Mouse (Mus musculus) brain, embryonic 18.5 days (tissue): Measurements from ENCODE around the gene Efemp2.
"Not testable (repeated sequence)": the region's sequence is repeated elsewhere in the genome, so short reads cannot be mapped to it uniquely, and the experiment has no call there.

Experiments used
- DNase-seq: peaks from one replicate; pipeline ENCODE4 v3.0.0-alpha.2; 2012; ENCODE audit warnings: low read depth, low spot score

The Efemp2 gene

GRCm38 (mm10) chr19:5477004-5477667, 3.4 kb downstream of the Efemp2 start:
- no peak for DNase-seq

- no peak for DNase-seq
Observed at GRCm38 (mm10) chr19:5477668-5478300, 4.0 kb downstream of the Efemp2 start.

- no peak for DNase-seq
Observed at GRCm38 (mm10) chr19:5480016-5480415, 6.3 kb downstream of the Efemp2 start.

GRCm38 (mm10) chr19:5481398-5481797, 7.6 kb downstream of the Efemp2 start:
- no peak for DNase-seq

- no peak for DNase-seq
Observed at GRCm38 (mm10) chr19:5483386-5484359, 9.9 kb downstream of the Efemp2 start.

- DNase-seq: no peak
Observed at GRCm38 (mm10) chr19:5484496-5484895, 10.7 kb downstream of the Efemp2 start.

- DNase-seq: no peak
Observed at GRCm38 (mm10) chr19:5485371-5485770, 11.6 kb downstream of the Efemp2 start.

- no peak for DNase-seq
Observed at GRCm38 (mm10) chr19:5485821-5486220, 12.1 kb downstream of the Efemp2 start.

GRCm38 (mm10) chr19:5486286-5486685, 12.5 kb downstream of the Efemp2 start:
- DNase-seq: no peak

GRCm38 (mm10) chr19:5486771-5487170, 13.0 kb downstream of the Efemp2 start:
- no peak for DNase-seq

GRCm38 (mm10) chr19:5487768-5488550, 14.2 kb downstream of the Efemp2 start, which contains the start of gene Mus81:
Gene Mus81, minus strand, starts transcription at chr19:5488402.
- DNase-seq: peak; percentile 89

GRCm38 (mm10) chr19:5488878-5489571, 15.3 kb downstream of the Efemp2 start:
- DNase-seq: peak; percentile 91

- DNase-seq: not testable (repeated sequence)
Observed at GRCm38 (mm10) chr19:5489721-5490120, 16.0 kb downstream of the Efemp2 start.

GRCm38 (mm10) chr19:5490313-5490897, 16.7 kb downstream of the Efemp2 start, which contains the start of gene Cfl1:
Gene Cfl1, plus strand, starts transcription at chr19:5490455.
- DNase-seq: peak; percentile 92

GRCm38 (mm10) chr19:5490898-5491708, 17.3 kb downstream of the Efemp2 start:
- no peak for DNase-seq

- DNase-seq: no peak
Observed at GRCm38 (mm10) chr19:5492641-5493040, 18.9 kb downstream of the Efemp2 start.

- DNase-seq: not testable (repeated sequence)
Observed at GRCm38 (mm10) chr19:5493301-5493721, 19.6 kb downstream of the Efemp2 start.

GRCm38 (mm10) chr19:5494314-5494713, 20.6 kb downstream of the Efemp2 start:
- DNase-seq: no peak

- DNase-seq: no peak
Observed at GRCm38 (mm10) chr19:5495353-5496051, 21.7 kb downstream of the Efemp2 start.
